Mouse (Mus musculus) liver, adult 2 months (tissue): ENCODE data around the gene Ripor3.

Experiments used
- CTCF ChIP-seq: fragments of 200-500 bp; IDR thresholded peaks from 2 replicates; pipeline ENCODE4 v1.5.1; 2011; ENCODE audit warnings: low read depth, low read length, control low read depth
- POLR2A ChIP-seq: fragments of 200-500 bp; IDR thresholded peaks from 2 replicates; pipeline ENCODE4 v1.6.1; 2011; ENCODE audit warnings: low read length, control low read depth; ENCODE audit not compliant: insufficient read depth; ENCODE audit errors: extremely low read depth

- no peak for TF ChIP-seq CTCF
- no peak for TF ChIP-seq POLR2A
These were observed 8.2 kb downstream of the Ripor3 start for GRCm38 (mm10) chr2:168002188-168002587.
